Mouse (Mus musculus): Measurements from ENCODE around the gene Galntl6. TPM values are rescaled to one million over a fixed set of nuclear protein-coding genes. Genes with fewer than 3 reads are reported as not detected.
A peak's percentile ranks its signal among the peaks of the same experiment; 100 is the strongest.

Galntl6 gene
- total and polyA plus RNA-seq, 3 experiments: not detected

GRCm38 (mm10) chr8:57922214-57923070, 990.0 kb downstream of the Galntl6 start:
- no peaks in the 10 kb centered on the region for H3K9me3 ChIP-seq (replicated peaks; ENCODE audit: low read length)
- H3K4me1 ChIP-seq (ENCODE audit: control insufficient read depth in 1 of 2, insufficient read depth in 2 of 2): peaks cover 0 to 11% of the 10 kb centered on the region in 2 experiments; a peak in 2 of 4 replicates
- H3K36me3 ChIP-seq (replicated peaks in 1 of 2; ENCODE audit: control insufficient read depth in 1 of 2, insufficient read depth in 1 of 2, low read length in 1 of 2): no peaks in the 10 kb centered on the region
- in situ Hi-C loops (cut with MboI; ENCODE audit: low pct_ligation_motif_present, low pct_unique_long_range_greater_than_20kb, low sequenced_read_pairs) (no loop called here), dilution Hi-C loops (cut with MboI; ENCODE audit: extremely low pct_ligation_motif_present, extremely low pct_unique_long_range_greater_than_20kb, low sequenced_read_pairs) (no loop called here)
- H3K4me2 ChIP-seq (ENCODE audit: insufficient read depth, low read depth, poor library complexity, severe bottlenecking): no peak overlapping the region
- H3K4me3 ChIP-seq (replicated peaks in 1 of 3; ENCODE audit: low read depth in 2 of 3, low read length in 2 of 3, poor library complexity in 1 of 3): no peak overlapping the region
- DNase-seq (ENCODE audit: extremely low read depth): no peak
- H3K27ac ChIP-seq (ENCODE audit: insufficient read depth, low read depth): no peak overlapping the region
- no peak overlapping the region for H3K9ac ChIP-seq (ENCODE audit: insufficient read depth, low read depth)
- TF ChIP-seq MAX (IDR thresholded peaks at IDR 0.05; ENCODE audit: low read length) (no peak), IRF4 (IDR thresholded peaks at IDR 0.05; ENCODE audit: low read depth, low read length) (no peak), BHLHE40 (IDR thresholded peaks at IDR 0.05; ENCODE audit: low read depth, low read length) (no peak)
- H3K79me2 ChIP-seq (replicated peaks; ENCODE audit: control insufficient read depth, extremely low read depth, insufficient read depth, poor library complexity, severe bottlenecking): no peaks in the 10 kb centered on the region
- no peaks in the 10 kb centered on the region for H3K27me3 ChIP-seq (replicated peaks)

- Histone ChIP-seq H3K4me3 (replicated peaks in 1 of 3; ENCODE audit: low read depth in 2 of 3, low read length in 2 of 3, poor library complexity in 1 of 3) (no peak overlapping the region), H3K27me3 (replicated peaks) (no peaks in the 10 kb centered on the region), H3K36me3 (replicated peaks in 1 of 2; ENCODE audit: control insufficient read depth in 1 of 2, insufficient read depth in 1 of 2, low read length in 1 of 2) (no peaks in the 10 kb centered on the region), H3K4me2 (ENCODE audit: insufficient read depth, low read depth, poor library complexity, severe bottlenecking) (no peak overlapping the region; the same call in 1 of the 2 replicates), H3K4me1 (ENCODE audit: control insufficient read depth in 1 of 2, insufficient read depth in 2 of 2) (peaks cover 0 to 11% of the 10 kb centered on the region in 2 experiments; a peak in 2 of 4 replicates), H3K79me2 (replicated peaks; ENCODE audit: control insufficient read depth, extremely low read depth, insufficient read depth, poor library complexity, severe bottlenecking) (no peaks in the 10 kb centered on the region), H3K27ac (ENCODE audit: insufficient read depth, low read depth) (no peak overlapping the region), H3K9ac (ENCODE audit: insufficient read depth, low read depth) (no peak overlapping the region), H3K9me3 (replicated peaks; ENCODE audit: low read length) (no peaks in the 10 kb centered on the region)
- dilution Hi-C loops (cut with MboI; ENCODE audit: extremely low pct_ligation_motif_present, extremely low pct_unique_long_range_greater_than_20kb, low sequenced_read_pairs): no loop called here
- DNase-seq (ENCODE audit: extremely low read depth): no peak
- in situ Hi-C loops (cut with MboI; ENCODE audit: low pct_ligation_motif_present, low pct_unique_long_range_greater_than_20kb, low sequenced_read_pairs): no loop called here
- TF ChIP-seq E2F4 (IDR thresholded peaks at IDR 0.05; ENCODE audit: insufficient replicate concordance, low read depth, low read length): no peak
- peak; percentile 75 for TF ChIP-seq MAFK (IDR thresholded peaks at IDR 0.05; ENCODE audit: insufficient replicate concordance, low read length)
Observed at GRCm38 (mm10) chr8:57920326-57920903, 992.0 kb downstream of the Galntl6 start.

- dilution Hi-C loops (cut with MboI; ENCODE audit: extremely low pct_ligation_motif_present, extremely low pct_unique_long_range_greater_than_20kb, low sequenced_read_pairs) (no loop called here), in situ Hi-C loops (cut with MboI; ENCODE audit: low pct_ligation_motif_present, low pct_unique_long_range_greater_than_20kb, low sequenced_read_pairs) (no loop called here)
- H3K4me3 ChIP-seq (replicated peaks in 1 of 3; ENCODE audit: low read depth in 2 of 3, low read length in 2 of 3, poor library complexity in 1 of 3): no peak overlapping the region
- no peak overlapping the region for H3K4me2 ChIP-seq (ENCODE audit: insufficient read depth, low read depth, poor library complexity, severe bottlenecking)
- no peak overlapping the region for H3K27ac ChIP-seq (ENCODE audit: insufficient read depth, low read depth)
- peaks cover 0 to 11% of the 10 kb centered on the region in 2 experiments; a peak in 2 of 4 replicates for H3K4me1 ChIP-seq (ENCODE audit: control insufficient read depth in 1 of 2, insufficient read depth in 2 of 2)
- no peaks in the 10 kb centered on the region for H3K36me3 ChIP-seq (replicated peaks in 1 of 2; ENCODE audit: control insufficient read depth in 1 of 2, insufficient read depth in 1 of 2, low read length in 1 of 2)
- H3K27me3 ChIP-seq (replicated peaks): no peaks in the 10 kb centered on the region
- no peak overlapping the region for H3K9ac ChIP-seq (ENCODE audit: insufficient read depth, low read depth)
- H3K79me2 ChIP-seq (replicated peaks; ENCODE audit: control insufficient read depth, extremely low read depth, insufficient read depth, poor library complexity, severe bottlenecking): no peaks in the 10 kb centered on the region
- H3K9me3 ChIP-seq (replicated peaks; ENCODE audit: low read length): no peaks in the 10 kb centered on the region
- DNase-seq (ENCODE audit: extremely low read depth): no peak
- no peak for TF ChIP-seq RAD21 (IDR thresholded peaks at IDR 0.05; ENCODE audit: low read depth, low read length)
- no peak for TF ChIP-seq MYC (IDR thresholded peaks at IDR 0.05; ENCODE audit: low read depth, low read length)
- no peak for TF ChIP-seq EP300 (IDR thresholded peaks at IDR 0.05; ENCODE audit: low read length)
- no peak for TF ChIP-seq BHLHE40 (IDR thresholded peaks at IDR 0.05; ENCODE audit: low read depth, low read length)
- no peak for TF ChIP-seq KAT2A (IDR thresholded peaks at IDR 0.05; ENCODE audit: insufficient replicate concordance, low read length)
- TF ChIP-seq POLR2AphosphoS2 (IDR thresholded peaks at IDR 0.05; ENCODE audit: low read depth, low read length): no peak
- no peak for TF ChIP-seq UBTF (IDR thresholded peaks at IDR 0.05; ENCODE audit: low read depth, low read length)
- no peak for TF ChIP-seq USF1 (IDR thresholded peaks at IDR 0.05; ENCODE audit: low read depth, low read length)
- no peak for TF ChIP-seq JUN (IDR thresholded peaks at IDR 0.05; ENCODE audit: insufficient read depth, low read depth, low read length)
- no peak for TF ChIP-seq MAFK (IDR thresholded peaks at IDR 0.05; ENCODE audit: insufficient replicate concordance, low read length)
- TF ChIP-seq SIN3A (IDR thresholded peaks at IDR 0.05; ENCODE audit: low read length): no peak
- no peak for TF ChIP-seq JUND (conservative IDR thresholded peaks at IDR 0.05; ENCODE audit: low read depth, low read length)
- no peak for TF ChIP-seq RCOR1 (conservative IDR thresholded peaks at IDR 0.05; ENCODE audit: low read depth, low read length)
- no peak for TF ChIP-seq MXI1 (IDR thresholded peaks at IDR 0.05; ENCODE audit: low read depth, low read length)
- TF ChIP-seq MEF2A (IDR thresholded peaks at IDR 0.05; ENCODE audit: borderline replicate concordance, low read depth, low read length): no peak
- no peak for TF ChIP-seq CTCF (conservative IDR thresholded peaks at IDR 0.05 in 1 of 2, IDR thresholded peaks at IDR 0.05 in 1 of 2; ENCODE audit: low read depth in 2 of 2, low read length in 2 of 2)
- no peak for TF ChIP-seq PAX5 (IDR thresholded peaks at IDR 0.05; ENCODE audit: low read length)
- TF ChIP-seq USF2 (conservative IDR thresholded peaks at IDR 0.05; ENCODE audit: low read depth, low read length): no peak
Observed at GRCm38 (mm10) chr8:57918720-57919640, 993.5 kb downstream of the Galntl6 start.

Data from CH12.LX (cell line).